Mouse (Mus musculus) cerebellum, adult 8-10 months (tissue): ENCODE data around the gene Galnt7.

ENCODE experiments used
- DNase-seq: peaks from one replicate; pipeline ENCODE4 v3.0.0; 2022

Galnt7 gene

GRCm38 (mm10) chr8:57627946-57628786 is 24.7 kb downstream of the Galnt7 start:
- no peak for DNase-seq

- DNase-seq = no peak
Observed at GRCm38 (mm10) chr8:57623955-57624354, 28.9 kb downstream of the Galnt7 start.

- DNase-seq = no peak
Observed at GRCm38 (mm10) chr8:57623051-57623450, 29.8 kb downstream of the Galnt7 start.

GRCm38 (mm10) chr8:57616965-57617364 is 35.9 kb downstream of the Galnt7 start:
- no peak for DNase-seq

GRCm38 (mm10) chr8:57615016-57615657 is 37.7 kb downstream of the Galnt7 start:
- DNase-seq = peak; percentile 77

GRCm38 (mm10) chr8:57611419-57611977 is 41.3 kb downstream of the Galnt7 start:
- DNase-seq = no peak

- DNase-seq = peak; percentile 58
Observed at GRCm38 (mm10) chr8:57610706-57611418, 42.0 kb downstream of the Galnt7 start.

GRCm38 (mm10) chr8:57602511-57602910 is 50.3 kb downstream of the Galnt7 start:
- no peak for DNase-seq

GRCm38 (mm10) chr8:57601987-57602418 is 50.8 kb downstream of the Galnt7 start:
- no peak for DNase-seq

- DNase-seq = no peak
Observed at GRCm38 (mm10) chr8:57599813-57600555, 52.8 kb downstream of the Galnt7 start.

- DNase-seq = no peak
Observed at GRCm38 (mm10) chr8:57595853-57596252, 57.0 kb downstream of the Galnt7 start.

- no peak for DNase-seq
Observed at GRCm38 (mm10) chr8:57594175-57594885, 58.5 kb downstream of the Galnt7 start.

- no peak for DNase-seq
Observed at GRCm38 (mm10) chr8:57592604-57593003, 60.2 kb downstream of the Galnt7 start.

- DNase-seq = no peak
Observed at GRCm38 (mm10) chr8:57591681-57592080, 61.2 kb downstream of the Galnt7 start.

- DNase-seq = no peak
Observed at GRCm38 (mm10) chr8:57590015-57590414, 62.8 kb downstream of the Galnt7 start.

GRCm38 (mm10) chr8:57589176-57589575 is 63.7 kb downstream of the Galnt7 start:
- DNase-seq = peak; percentile 55

GRCm38 (mm10) chr8:57588604-57589003 is 64.2 kb downstream of the Galnt7 start:
- DNase-seq = no peak

- DNase-seq = no peak
Observed at GRCm38 (mm10) chr8:57586667-57587066, 66.2 kb downstream of the Galnt7 start.

GRCm38 (mm10) chr8:57585831-57586230 is 67.0 kb downstream of the Galnt7 start:
- no peak for DNase-seq

GRCm38 (mm10) chr8:57585128-57585442 is 67.7 kb downstream of the Galnt7 start:
- DNase-seq = no peak

- peak; percentile 89 for DNase-seq
Observed at GRCm38 (mm10) chr8:57584416-57585127, 68.3 kb downstream of the Galnt7 start.
